Mouse (Mus musculus) embryonic facial prominence, embryonic 13.5 days (tissue): ENCODE results near the gene Cnot9. TPM values are rescaled to one million over a fixed set of nuclear protein-coding genes. Genes with fewer than 3 reads are reported as not detected.

Source experiments
- ATAC-seq: fragments of 200-750 bp; cut with Nextera tagmentation; 2 replicates; pipeline ENCODE4 v1.8.0; 2017; ENCODE audit warnings: low read depth; ENCODE audit not compliant: insufficient number of reproducible peaks, insufficient read depth, low FRiP score, low TSS enrichment
- H3K27ac ChIP-seq: fragments of 300-500 bp; sonication (generic); 2 replicates; pipeline ENCODE4 v1.5.1; 2015; ENCODE audit warnings: moderate library complexity, mild to moderate bottlenecking, inconsistent platforms
- H3K27me3 ChIP-seq: fragments of 300-500 bp; sonication (generic); 2 replicates; pipeline ENCODE4 v1.6.1; 2015; ENCODE audit warnings: mild to moderate bottlenecking, inconsistent platforms
- H3K36me3 ChIP-seq: fragments of 300-500 bp; sonication (generic); 2 replicates; pipeline ENCODE4 v1.6.1; 2015; ENCODE audit warnings: mild to moderate bottlenecking, inconsistent platforms
- H3K4me1 ChIP-seq: fragments of 300-500 bp; sonication (generic); 2 replicates; pipeline ENCODE4 v1.6.1; 2015; ENCODE audit warnings: inconsistent platforms
- H3K4me2 ChIP-seq: fragments of 300-500 bp; sonication (generic); 2 replicates; pipeline ENCODE4 v1.6.1; 2015; ENCODE audit warnings: moderate library complexity, mild to moderate bottlenecking, inconsistent platforms
- H3K4me3 ChIP-seq: fragments of 300-500 bp; sonication (generic); 2 replicates; pipeline ENCODE4 v1.5.1; 2015; ENCODE audit warnings: mild to moderate bottlenecking, inconsistent platforms
- H3K9ac ChIP-seq: fragments of 300-500 bp; sonication (generic); 2 replicates; pipeline ENCODE4 v1.6.1; 2015; ENCODE audit warnings: mild to moderate bottlenecking, inconsistent platforms
- H3K9me3 ChIP-seq: fragments of 300-500 bp; sonication (generic); 2 replicates; pipeline ENCODE4 v1.6.1; 2016; ENCODE audit warnings: inconsistent platforms
- WGBS: fragments of 180-500 bp; shearing (Covaris S2); methylation state at CpG from one replicate; pipeline ENCODE4 v1.1.7; 2015; ENCODE audit warnings: mixed read lengths; 5-methylcytosine and 5-hydroxymethylcytosine counted together
- polyA plus RNA-seq: library from polyadenylated mRNA; unstranded; fragments of >200 nt; fragmentation: Nextera tagmentation; extraction: Ambion mirVana; gene quantifications from 2 replicates; pipeline ENCODE4 v1.2.1, GENCODE M21; 2015

Cnot9 gene
- polyA plus RNA-seq, 1 experiment from 2014 or later, result 70.8 TPM

DNA sequence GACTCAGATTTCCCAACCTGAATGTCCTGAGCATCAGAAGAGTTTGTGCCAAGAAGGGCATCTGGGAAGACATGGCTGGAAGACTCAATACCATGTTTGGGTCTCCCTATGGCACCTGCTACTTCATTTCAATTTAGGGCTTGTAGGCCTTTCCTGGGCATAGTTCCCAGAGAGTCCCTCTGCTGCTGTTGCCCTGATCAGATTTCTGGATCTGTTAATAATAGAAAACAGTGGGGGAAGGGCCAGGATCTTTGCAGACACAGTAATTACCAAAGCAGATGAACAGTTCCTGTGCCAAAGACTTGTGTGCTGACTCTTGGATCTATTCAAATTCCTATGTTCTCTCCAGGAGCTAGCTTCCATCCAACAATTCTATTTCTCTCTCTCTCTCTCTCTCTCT lies 32.8 kb downstream of the Cnot9 start:
- Histone ChIP-seq H3K36me3 (no peaks in the 10 kb centered on the region), H3K9ac (no peak overlapping the region), H3K9me3 (no peaks in the 10 kb centered on the region), H3K4me1 (peaks cover 12% of the 10 kb centered on the region), H3K4me3 (no peak overlapping the region), H3K27me3 (no peaks in the 10 kb centered on the region), H3K27ac (no peak overlapping the region), H3K4me2 (no peak overlapping the region)
- ATAC-seq, result no peak

DNA sequence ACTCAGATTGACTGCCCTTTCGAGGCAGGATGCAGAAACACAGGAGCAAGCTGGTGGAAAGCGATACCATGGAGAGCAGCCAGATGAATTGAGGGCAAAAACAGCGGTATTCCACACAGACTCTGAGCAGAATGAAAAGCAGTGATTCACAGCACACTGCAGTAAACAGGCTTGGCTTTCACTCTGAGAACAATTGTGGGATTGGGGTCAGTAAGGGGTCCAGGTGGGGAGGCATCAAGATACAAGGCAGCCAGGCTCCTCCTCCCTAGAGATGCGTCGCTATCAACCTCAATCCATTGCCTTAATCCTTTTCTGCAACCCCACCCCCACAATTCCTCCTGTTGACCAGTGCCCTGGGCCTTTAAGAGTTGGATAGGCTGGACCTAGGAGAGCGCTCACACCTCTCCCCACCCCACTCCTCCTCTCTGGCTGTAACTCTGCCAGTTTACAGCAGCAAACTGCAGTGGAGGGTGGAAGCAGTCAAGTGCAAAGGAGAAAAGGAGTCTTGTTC lies 36.6 kb downstream of the Cnot9 start, which contains the start of gene Plcd4:
TSS of gene Plcd4 (plus strand) at position 438 of the 511 bp plus-strand sequence.
- Histone ChIP-seq H3K4me3 (no peak within 1 kb of the TSS), H3K9me3 (no peaks in the 10 kb centered on the region), H3K36me3 (no peaks in the 10 kb centered on the region), H3K4me2 (peak within 1 kb of the TSS; percentile 41), H3K27me3 (no peaks in the 10 kb centered on the region), H3K27ac (no peak within 1 kb of the TSS), H3K4me1 (peaks cover 12% of the 10 kb centered on the region), H3K9ac (0 out of 2 replicates have a peak within 1 kb of the TSS, but pooled peaks have one; percentile 21)
- 2% methylated on average over 6 of the region's 6 CpGs for WGBS
- no peak for ATAC-seq

DNA sequence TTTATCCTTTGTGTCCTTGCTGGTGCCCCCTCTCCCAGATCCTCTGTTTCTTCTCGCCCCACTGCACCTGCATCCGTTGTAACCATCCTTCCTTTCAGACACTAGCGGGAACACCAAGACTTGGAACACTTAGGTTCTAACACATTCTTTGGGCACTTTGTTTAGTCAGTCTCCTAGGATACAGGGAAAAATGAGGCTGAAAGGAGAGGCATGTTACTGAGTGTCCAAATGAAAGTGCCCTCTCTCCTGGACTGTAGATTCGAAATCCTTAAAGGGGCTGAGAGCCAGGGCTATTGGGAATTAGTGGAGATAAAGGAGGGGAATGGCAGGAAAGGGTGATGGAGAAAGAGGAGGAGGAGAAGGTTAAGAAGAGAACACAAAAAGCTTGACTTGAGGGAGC lies 38.3 kb downstream of the Cnot9 start, which contains the start of gene Usp37:
TSS of gene Usp37 (minus strand) at position 101 of the 400 bp plus-strand sequence.
- 81% methylated on average over 4 of the region's 4 CpGs for WGBS
- Histone ChIP-seq H3K27ac (no peak within 1 kb of the TSS), H3K4me1 (peaks cover 8% of the 10 kb centered on the region)

GRCm38 (mm10) chr1:74559061-74559460 lies 53.2 kb downstream of the Cnot9 start:
- Histone ChIP-seq H3K27ac (no peak overlapping the region), H3K9ac (no peak overlapping the region), H3K4me2 (no peak overlapping the region), H3K4me1 (no peaks in the 10 kb centered on the region), H3K27me3 (no peaks in the 10 kb centered on the region), H3K36me3 (peaks cover 12% of the 10 kb centered on the region), H3K9me3 (no peaks in the 10 kb centered on the region), H3K4me3 (no peak overlapping the region)
- ATAC-seq, result no peak
- WGBS, result 78% methylated on average over 5 of the region's 5 CpGs

More for the DNA sequence above, 38.3 kb downstream of the Cnot9 start, which contains the start of gene Usp37:
- Histone ChIP-seq H3K4me3 (no peak within 1 kb of the TSS), H3K36me3 (no peaks in the 10 kb centered on the region), H3K27me3 (no peaks in the 10 kb centered on the region), H3K9me3 (no peaks in the 10 kb centered on the region), H3K4me2 (no peak within 1 kb of the TSS), H3K9ac (no peak within 1 kb of the TSS)
- no peak for ATAC-seq

DNA sequence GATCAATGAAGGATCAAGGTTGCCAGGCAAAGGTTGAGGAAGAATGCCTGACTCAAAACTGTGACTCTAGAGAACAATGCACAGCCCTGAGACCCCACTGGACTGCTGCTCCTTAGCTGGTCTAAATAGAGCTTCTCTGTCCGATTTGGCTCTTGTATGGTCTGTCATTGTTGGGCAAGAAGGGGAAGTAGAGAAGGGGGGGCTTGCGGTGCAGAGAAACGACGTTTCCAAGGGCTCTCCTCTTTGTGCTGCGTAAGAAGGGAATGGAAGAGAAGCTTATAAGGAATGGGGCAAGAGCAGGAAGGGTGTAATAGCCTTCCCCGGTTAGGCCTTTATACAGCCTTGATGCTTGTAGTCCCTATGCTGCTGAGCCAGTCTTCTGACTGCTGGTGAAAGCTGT lies 60.0 kb downstream of the Cnot9 start:
- WGBS, result 89% methylated on average over 6 of the region's 6 CpGs
- Histone ChIP-seq H3K9me3 (no peaks in the 10 kb centered on the region), H3K27ac (no peak overlapping the region), H3K9ac (no peak overlapping the region), H3K4me1 (no peaks in the 10 kb centered on the region), H3K27me3 (no peaks in the 10 kb centered on the region), H3K4me2 (no peak overlapping the region), H3K4me3 (no peak overlapping the region), H3K36me3 (peaks cover 74% of the 10 kb centered on the region)
- ATAC-seq, result no peak

GRCm38 (mm10) chr1:74569739-74570719 lies 64.2 kb downstream of the Cnot9 start:
- Histone ChIP-seq H3K27ac (no peak overlapping the region), H3K4me1 (no peaks in the 10 kb centered on the region), H3K27me3 (no peaks in the 10 kb centered on the region), H3K9ac (no peak overlapping the region), H3K9me3 (no peaks in the 10 kb centered on the region), H3K4me3 (no peak overlapping the region), H3K4me2 (no peak overlapping the region), H3K36me3 (peaks cover 92% of the 10 kb centered on the region)
- ATAC-seq, result no peak
- 92% methylated on average over 29 of the region's 29 CpGs for WGBS

Other genes starting within 250 kb of the Cnot9 start
- gene Gpbar1, start 227.5 kb upstream of the Cnot9 start, polyA plus RNA-seq, result 0.20 and 0.33 TPM in 2 replicates
- gene Aamp, start 221.3 kb upstream of the Cnot9 start, polyA plus RNA-seq, result 224 and 225 TPM in 2 replicates
- 95.1 and 112 TPM in 2 replicates for gene Pnkd, start 221.1 kb upstream of the Cnot9 start, polyA plus RNA-seq
- 28.4 and 29.4 TPM in 2 replicates for gene Tmbim1, start 200.4 kb upstream of the Cnot9 start, polyA plus RNA-seq
- 0.63 and 0.77 TPM in 2 replicates for gene Catip, start 143.9 kb upstream of the Cnot9 start, polyA plus RNA-seq
- 1.8 and 2.8 TPM in 2 replicates for gene Slc11a1, start 130.9 kb upstream of the Cnot9 start, polyA plus RNA-seq
- gene Ctdsp1, start 114.5 kb upstream of the Cnot9 start, polyA plus RNA-seq, result 91.0 and 92.3 TPM in 2 replicates
- 0.20 and 2.0 TPM in 2 replicates for gene Vil1, start 96.7 kb upstream of the Cnot9 start, polyA plus RNA-seq
- 0.95 and 1.4 TPM in 2 replicates for gene Plcd4, start 36.8 kb downstream of the Cnot9 start, polyA plus RNA-seq
- 37.2 and 38.0 TPM in 2 replicates for gene Usp37, start 38.2 kb downstream of the Cnot9 start, polyA plus RNA-seq
- gene Zfp142, start 82.2 kb downstream of the Cnot9 start, polyA plus RNA-seq, result 9.3 and 9.4 TPM in 2 replicates
- 18.0 and 18.9 TPM in 2 replicates for gene Bcs1l, start 82.2 kb downstream of the Cnot9 start, polyA plus RNA-seq
- gene Rnf25, start 95.3 kb downstream of the Cnot9 start, polyA plus RNA-seq, result 39.5 and 41.8 TPM in 2 replicates
- 9.4 and 10.0 TPM in 2 replicates for gene Stk36, start 95.4 kb downstream of the Cnot9 start, polyA plus RNA-seq
- gene Ttll4, start 155.7 kb downstream of the Cnot9 start, polyA plus RNA-seq, result 12.9 and 17.6 TPM in 2 replicates
- gene Cyp27a1, start 207.5 kb downstream of the Cnot9 start, polyA plus RNA-seq, result 15.3 and 19.0 TPM in 2 replicates
- gene Prkag3, start 243.2 kb downstream of the Cnot9 start, polyA plus RNA-seq, result 0.25 and 0.35 TPM in 2 replicates